Mouse (Mus musculus): ENCODE measurements around the gene Tspear.

DNA sequence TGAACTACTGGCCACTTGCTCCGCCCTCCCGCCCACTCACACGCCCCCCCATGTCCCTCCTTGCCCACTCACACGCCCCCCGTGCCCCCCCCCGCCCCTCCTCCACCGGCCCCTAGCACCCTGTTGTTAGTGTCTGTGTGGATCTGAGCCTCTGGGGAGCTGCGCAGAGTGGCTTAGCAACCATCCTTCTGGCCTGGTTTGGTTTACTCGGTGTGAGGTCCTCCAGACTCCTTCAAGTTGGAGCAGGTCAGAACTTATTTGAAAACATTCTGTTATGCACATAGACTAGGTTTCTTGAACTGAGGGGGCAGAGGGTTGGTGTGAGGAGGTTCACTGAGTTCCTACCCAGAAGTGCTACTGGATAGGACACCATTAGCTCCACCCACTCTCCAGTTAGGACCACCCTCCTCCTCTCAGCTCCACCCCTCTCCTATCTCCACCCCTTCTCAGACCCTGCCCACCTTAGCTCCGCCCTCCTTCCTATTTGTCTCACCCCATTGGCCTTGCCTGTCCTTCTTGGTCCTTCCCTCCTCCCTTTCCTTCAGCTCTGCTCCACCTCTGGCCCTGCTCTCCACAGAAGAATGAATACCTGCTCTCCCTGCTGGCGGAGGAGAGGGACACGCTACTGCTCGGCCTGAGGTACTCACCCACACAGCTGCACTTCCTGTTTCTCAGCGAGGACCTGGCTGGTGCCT lies 177.8 kb downstream of the Tspear start:
- TF ChIP-seq CTCF (IDR thresholded peaks at IDR 0.05; ENCODE audit: borderline replicate concordance, extremely low read depth, insufficient read depth, insufficient read length) (no peak), POLR2A (IDR thresholded peaks at IDR 0.05; ENCODE audit: borderline replicate concordance, extremely low read depth, insufficient read depth, insufficient read length, poor library complexity, severe bottlenecking) (no peak)

Data from brain, embryonic 14.5 days (tissue).